8 mouse cellular contexts compared by ENCODE assay signal in genomic region chr17:65701797-65702566, GRCm38 (mm10).
DNase-seq lines count a peak whose midpoint lies in the region; ATAC-seq and TF ChIP-seq lines count a peak whose summit lies in the region.

No protein-coding gene starts in this region.

- H3K9me3 ChIP-seq in embryonic facial prominence, embryonic 10.5 days: no peaks in the 10 kb centered on the region
- no peaks in the 10 kb centered on the region for H3K9me3 ChIP-seq in intestine, postnatal 0 days (ENCODE audit: control insufficient read depth)

- intact Hi-C loops in left cerebral cortex, postnatal 14 days (cut with DNase I): loop anchor here (5.0 kb wide), 1 partner anchor 70 kb away; the partner anchor contains the start of gene Rab31

- H3K4me2 ChIP-seq in intestine, postnatal 0 days (replicated peaks; ENCODE audit: low read depth): no peak overlapping the region

- H3K27ac ChIP-seq in embryonic facial prominence, embryonic 10.5 days (replicated peaks): peak overlapping the region; percentile 51; the same call in 1 of the 2 replicates
- H3K27ac ChIP-seq in intestine, postnatal 0 days (ENCODE audit: low read depth, low read length): peak overlapping the region; percentile 11; the same call in 1 of the 2 replicates
- peak overlapping the region; percentile 4 for H3K27ac ChIP-seq in olfactory bulb, adult 2 months (ENCODE audit: insufficient read depth, low read depth, low read length)

- no peak for TF ChIP-seq CTCF in intestine, postnatal 0 days (IDR thresholded peaks at IDR 0.05; ENCODE audit: low read depth)
- no peak for TF ChIP-seq CTCF in olfactory bulb, adult 2 months (IDR thresholded peaks at IDR 0.05; ENCODE audit: insufficient read depth, low read depth, low read length)

- H3K4me3 ChIP-seq in embryonic facial prominence, embryonic 10.5 days: no peak overlapping the region
- no peak overlapping the region for H3K4me3 ChIP-seq in intestine, postnatal 0 days (ENCODE audit: low read depth, low read length)
- H3K4me3 ChIP-seq in olfactory bulb, adult 2 months (ENCODE audit: insufficient read depth, low read depth, low read length): no peak overlapping the region

- 78% methylated on average over 13 of the region's 13 CpGs for WGBS in embryonic facial prominence, embryonic 10.5 days
- WGBS in intestine, postnatal 0 days: 49% methylated on average over 13 of the region's 13 CpGs
- 40% methylated on average over 13 of the region's 13 CpGs for WGBS in olfactory bulb, adult 2 months

- H3K27me3 ChIP-seq in embryonic facial prominence, embryonic 10.5 days (replicated peaks; ENCODE audit: low read depth, poor library complexity, severe bottlenecking): no peaks in the 10 kb centered on the region
- no peaks in the 10 kb centered on the region for H3K27me3 ChIP-seq in intestine, postnatal 0 days (replicated peaks; ENCODE audit: control insufficient read depth, insufficient read depth, low read length)

- peaks cover 15% of the 10 kb centered on the region for H3K36me3 ChIP-seq in embryonic facial prominence, embryonic 10.5 days (replicated peaks)
- H3K36me3 ChIP-seq in intestine, postnatal 0 days (ENCODE audit: control insufficient read depth, insufficient read depth): no peaks in the 10 kb centered on the region

- DNase-seq in adrenal gland, adult (ENCODE audit: inconsistent age in 2 of 2, low spot score in 1 of 2): peak; percentile 74 to 87
- DNase-seq in adrenal gland, postnatal 4 days (ENCODE audit: low spot score in 2 of 2): no peak
- peak; percentile 33 for DNase-seq in embryonic facial prominence, embryonic 10.5 days (ENCODE audit: low spot score)
- peak; percentile 58 to 83 for DNase-seq in gastrocnemius, postnatal 4 days (ENCODE audit: low spot score in 2 of 2)
- peak; percentile 56 to 75 for DNase-seq in left cerebral cortex, postnatal 14 days (ENCODE audit: low spot score in 2 of 2)

- peaks cover 5% of the 10 kb centered on the region; the same call in 1 of the 2 replicates for H3K4me1 ChIP-seq in embryonic facial prominence, embryonic 10.5 days
- H3K4me1 ChIP-seq in intestine, postnatal 0 days (replicated peaks; ENCODE audit: control insufficient read depth, insufficient read depth, low read length): no peaks in the 10 kb centered on the region
- peaks cover 10% of the 10 kb centered on the region for H3K4me1 ChIP-seq in olfactory bulb, adult 2 months (ENCODE audit: control insufficient read depth, insufficient read depth, low read length)

- no peak for ATAC-seq in intestine, postnatal 0 days
- ATAC-seq in megakaryocyte, adult 5-6 weeks (ENCODE audit: poor library complexity, severe bottlenecking): no peak

- no peak for TF ChIP-seq POLR2A in olfactory bulb, adult 2 months (IDR thresholded peaks at IDR 0.05; ENCODE audit: insufficient read depth, low read depth, low read length)

- H3K9ac ChIP-seq in intestine, postnatal 0 days (ENCODE audit: low read depth, low read length): no peak overlapping the region

Comparison
In these comparisons a context has a peak if more than half of its experiments do, and no peak if none do; other contexts are left out.
1. DNase-seq: peak in adrenal gland, adult (2 of 2), embryonic facial prominence, embryonic 10.5 days (single experiment), gastrocnemius, postnatal 4 days (2 of 2) and left cerebral cortex, postnatal 14 days (2 of 2); none in adrenal gland, postnatal 4 days (0 of 2).
2. Peak in every context shown above with its lines, with median percentiles within 50 percentile points of each other: H3K27ac ChIP-seq.